Mouse (Mus musculus): ENCODE data around the gene Pabpc1l. TPM values are rescaled to one million over a fixed set of nuclear protein-coding genes. Genes with fewer than 3 reads are reported as not detected.

The Pabpc1l gene
- polyA plus RNA-seq, 1 experiment from 2014 or later, result 0.17 TPM

DNA sequence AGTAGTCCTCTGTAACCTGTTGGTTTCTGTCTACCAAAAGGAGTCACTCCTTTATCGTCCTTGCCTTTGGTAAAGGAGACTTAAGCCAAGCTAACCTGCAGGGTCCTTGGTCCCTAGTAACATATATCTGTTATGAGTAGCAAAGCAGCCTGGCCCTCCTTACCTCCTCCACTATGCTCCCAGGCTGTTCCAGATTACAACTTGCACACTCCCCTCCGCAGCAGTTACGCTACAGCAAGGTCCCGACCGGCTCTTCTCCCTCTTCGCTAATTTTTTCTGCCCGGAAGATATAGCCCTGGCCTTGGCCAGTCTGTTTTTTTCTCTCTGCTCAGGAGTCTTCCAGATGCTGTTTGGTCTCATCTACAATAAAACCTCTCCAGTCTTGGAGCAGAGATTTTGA is 47.9 kb downstream of the Pabpc1l start:
- no peak for ATAC-seq
- H3K9ac ChIP-seq, result no peak overlapping the region
- H3K4me1 ChIP-seq, result peaks cover 62% of the 10 kb centered on the region
- H3K36me3 ChIP-seq, result peaks cover 7% of the 10 kb centered on the region; the same call in 1 of the 2 replicates
- 74% methylated on average over 7 of the region's 7 CpGs for WGBS (ENCODE audit: insufficient replicate concordance)
- no peaks in the 10 kb centered on the region for H3K27me3 ChIP-seq (replicated peaks)
- H3K4me3 ChIP-seq, result no peak overlapping the region
- H3K4me2 ChIP-seq, result no peak overlapping the region
- no peak overlapping the region for H3K27ac ChIP-seq
- no peaks in the 10 kb centered on the region for H3K9me3 ChIP-seq (replicated peaks)

DNA sequence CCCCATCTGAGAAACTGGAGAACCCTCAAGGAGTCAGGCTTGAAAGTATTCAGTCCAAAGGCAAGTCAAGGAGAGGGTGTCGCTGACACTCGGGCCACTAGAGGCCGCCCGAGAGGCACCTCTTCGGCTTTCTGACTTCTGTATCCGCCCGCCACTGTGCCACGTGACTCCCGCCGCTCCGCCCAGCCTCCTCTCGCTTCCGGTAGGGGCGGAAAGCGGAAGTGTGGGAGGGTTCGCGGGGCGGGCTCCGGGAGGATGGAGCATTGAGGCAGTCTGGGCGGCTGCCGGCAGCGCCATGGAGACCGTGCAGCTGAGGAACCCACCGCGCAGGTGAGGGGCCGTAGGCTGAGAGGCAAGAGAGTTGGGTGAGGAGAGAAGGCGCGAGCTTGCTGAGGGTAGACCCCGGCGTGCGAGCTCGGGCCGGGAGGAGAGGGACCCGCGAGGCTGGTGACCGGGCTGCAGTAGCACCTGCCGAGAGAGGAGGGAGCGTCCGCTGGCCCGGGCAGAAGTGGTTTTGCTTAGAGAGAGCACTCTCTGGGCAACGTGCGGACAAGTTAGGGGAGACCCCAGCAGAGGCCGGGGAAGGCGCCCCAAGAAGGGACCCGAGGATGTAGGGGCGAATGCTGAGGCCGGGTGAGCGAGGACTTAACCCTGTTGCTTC is 48.8 kb downstream of the Pabpc1l start:
- Histone ChIP-seq H3K36me3 (0 out of 2 replicates have a peak, but pooled peaks cover 4% of the 10 kb centered on the region), H3K9ac (peak overlapping the region; percentile 85), H3K9me3 (replicated peaks) (no peaks in the 10 kb centered on the region), H3K27me3 (replicated peaks) (no peaks in the 10 kb centered on the region), H3K4me1 (peaks cover 59% of the 10 kb centered on the region), H3K27ac (peak overlapping the region; percentile 79), H3K4me2 (peak overlapping the region; percentile 86), H3K4me3 (peak overlapping the region; percentile 89)
- WGBS (ENCODE audit: insufficient replicate concordance), result under 1% methylated on average over 48 of the region's 48 CpGs
- ATAC-seq, result peak; percentile 83

DNA sequence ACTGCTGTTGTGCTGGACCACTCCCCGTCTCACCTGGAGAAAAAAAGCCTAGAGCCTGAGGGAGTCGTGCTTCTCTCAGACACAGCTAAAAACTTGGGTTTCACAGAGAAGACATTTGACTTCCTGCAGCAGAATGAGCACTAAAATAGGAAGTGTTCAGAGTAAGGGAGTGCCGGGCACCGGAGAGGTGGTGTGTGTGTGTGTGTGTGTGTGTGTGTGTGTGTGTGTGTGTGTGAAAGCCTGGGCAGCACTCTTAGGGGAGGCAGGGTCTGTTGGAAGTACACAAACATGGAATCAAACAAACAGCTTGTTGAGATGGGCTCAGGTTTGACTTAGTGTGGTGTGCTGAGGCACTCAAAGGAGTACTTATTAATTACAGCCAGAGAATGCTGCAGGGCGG is 49.8 kb downstream of the Pabpc1l start:
- ATAC-seq, result no peak
- Histone ChIP-seq H3K36me3 (peaks cover 11% of the 10 kb centered on the region), H3K4me2 (peak overlapping the region; percentile 86), H3K27ac (peak overlapping the region; percentile 79; the same call in 1 of the 2 replicates), H3K9me3 (replicated peaks) (no peaks in the 10 kb centered on the region), H3K27me3 (replicated peaks) (no peaks in the 10 kb centered on the region), H3K4me3 (peak overlapping the region; percentile 89), H3K9ac (peak overlapping the region; percentile 85), H3K4me1 (peaks cover 56% of the 10 kb centered on the region)
- WGBS (ENCODE audit: insufficient replicate concordance), result 20% methylated on average over 5 of the region's 5 CpGs

DNA sequence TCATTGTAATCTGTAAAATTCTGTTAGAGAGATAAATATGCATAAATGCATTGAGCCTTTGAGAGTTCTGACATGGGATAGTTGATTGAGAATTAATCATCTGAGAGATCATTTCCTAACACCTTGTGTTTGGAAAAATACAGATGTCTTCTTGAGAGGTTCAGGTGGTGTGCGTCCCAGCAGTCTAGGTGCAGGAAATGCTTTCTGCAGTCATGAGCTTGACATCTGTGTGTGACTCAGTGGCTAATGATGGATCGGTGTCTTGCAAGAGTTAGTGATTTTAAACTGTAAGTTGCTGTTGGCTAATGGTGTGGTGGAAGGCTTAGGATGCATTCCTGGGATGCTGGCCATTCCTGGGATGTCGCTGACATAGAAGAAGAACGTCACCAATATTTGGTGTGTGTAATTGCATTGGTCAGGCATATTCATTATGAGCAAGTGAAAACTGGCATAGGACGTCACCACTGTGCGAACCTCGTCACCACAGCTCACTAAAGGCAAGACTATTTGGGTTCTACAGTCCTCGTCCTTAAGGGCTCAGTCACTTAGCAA is 51.7 kb downstream of the Pabpc1l start:
- peaks cover 46% of the 10 kb centered on the region for H3K4me1 ChIP-seq
- no peak overlapping the region for H3K4me2 ChIP-seq
- no peak overlapping the region for H3K27ac ChIP-seq
- H3K9ac ChIP-seq, result no peak overlapping the region
- no peak for ATAC-seq
- H3K27me3 ChIP-seq (replicated peaks), result no peaks in the 10 kb centered on the region
- H3K9me3 ChIP-seq (replicated peaks), result no peaks in the 10 kb centered on the region
- no peak overlapping the region for H3K4me3 ChIP-seq
- peaks cover 30% of the 10 kb centered on the region for H3K36me3 ChIP-seq
- 77% methylated on average over 8 of the region's 8 CpGs for WGBS (ENCODE audit: insufficient replicate concordance)

DNA sequence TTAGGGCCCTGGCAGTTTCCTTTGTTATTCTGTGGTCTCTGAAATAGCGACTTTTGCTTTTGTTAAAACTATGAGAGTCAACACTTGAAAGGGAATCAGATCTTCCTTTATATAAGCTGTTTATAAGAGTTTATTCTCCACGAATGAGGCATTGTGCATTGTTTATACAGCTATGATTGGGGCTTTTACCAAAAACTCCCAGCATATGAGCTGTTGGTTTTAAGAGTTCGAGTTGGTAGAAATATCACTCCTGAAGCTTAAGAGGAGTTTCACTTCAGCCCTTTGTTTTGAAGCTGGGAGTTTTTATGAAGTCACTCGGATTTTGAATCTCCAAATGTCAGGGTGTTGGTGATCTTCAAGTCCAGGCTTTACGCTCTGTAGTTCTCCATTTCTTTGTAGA is 52.6 kb downstream of the Pabpc1l start:
- Histone ChIP-seq H3K27me3 (replicated peaks) (no peaks in the 10 kb centered on the region), H3K4me1 (peaks cover 42% of the 10 kb centered on the region), H3K27ac (no peak overlapping the region), H3K9ac (no peak overlapping the region), H3K4me3 (no peak overlapping the region), H3K36me3 (peaks cover 39% of the 10 kb centered on the region), H3K4me2 (no peak overlapping the region), H3K9me3 (replicated peaks) (no peaks in the 10 kb centered on the region)
- no peak for ATAC-seq
- WGBS (ENCODE audit: insufficient replicate concordance), result 64% methylated on average over 5 of the region's 5 CpGs

DNA sequence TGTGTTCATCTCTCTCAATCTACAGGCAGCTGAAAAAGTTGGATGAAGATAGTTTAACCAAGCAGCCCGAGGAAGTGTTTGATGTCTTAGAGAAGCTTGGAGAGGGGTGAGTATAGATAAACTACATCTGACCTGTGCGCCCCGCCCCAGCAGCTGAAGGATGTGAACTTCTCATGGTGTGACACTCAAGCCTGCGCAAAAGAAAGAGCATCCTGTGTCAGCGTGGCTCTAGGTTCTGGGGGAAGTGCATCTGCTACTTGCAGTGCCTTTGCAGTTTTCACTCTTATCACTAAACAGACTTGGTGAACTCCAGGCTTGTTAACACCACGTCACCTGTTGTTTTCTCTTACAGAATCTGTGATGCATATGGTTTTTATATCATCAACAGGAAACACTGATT is 54.2 kb downstream of the Pabpc1l start:
- H3K4me2 ChIP-seq, result no peak overlapping the region
- H3K27ac ChIP-seq, result no peak overlapping the region
- H3K4me1 ChIP-seq, result peaks cover 55% of the 10 kb centered on the region
- no peaks in the 10 kb centered on the region for H3K27me3 ChIP-seq (replicated peaks)
- H3K36me3 ChIP-seq, result peaks cover 55% of the 10 kb centered on the region
- 56% methylated on average over 6 of the region's 6 CpGs for WGBS (ENCODE audit: insufficient replicate concordance)
- ATAC-seq, result no peak
- H3K4me3 ChIP-seq, result no peak overlapping the region
- H3K9me3 ChIP-seq (replicated peaks), result no peaks in the 10 kb centered on the region
- H3K9ac ChIP-seq, result no peak overlapping the region

DNA sequence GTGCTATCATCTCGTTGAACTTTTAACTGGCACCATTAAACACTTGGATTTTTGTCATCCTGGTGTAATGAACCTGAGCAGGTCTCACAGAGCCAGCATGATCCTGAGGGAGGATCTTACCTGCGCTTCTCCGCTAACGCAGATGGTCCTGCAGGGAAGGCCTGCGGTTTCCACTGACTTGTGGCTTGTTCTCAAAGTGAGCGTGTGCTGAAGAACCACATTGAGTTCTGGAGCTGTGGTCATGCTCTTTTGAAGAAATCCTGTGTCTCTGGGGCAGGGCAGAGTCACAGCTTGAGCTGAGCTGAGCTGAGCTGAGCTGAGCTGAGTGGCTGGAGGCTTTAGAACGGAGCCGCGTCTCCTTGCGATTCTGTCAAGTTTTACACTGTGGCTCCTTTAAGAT is 56.3 kb downstream of the Pabpc1l start:
- Histone ChIP-seq H3K4me1 (peaks cover 36% of the 10 kb centered on the region), H3K4me3 (no peak overlapping the region), H3K4me2 (no peak overlapping the region), H3K9me3 (replicated peaks) (no peaks in the 10 kb centered on the region), H3K27ac (no peak overlapping the region), H3K9ac (no peak overlapping the region), H3K27me3 (replicated peaks) (no peaks in the 10 kb centered on the region), H3K36me3 (peaks cover 68% of the 10 kb centered on the region)
- WGBS (ENCODE audit: insufficient replicate concordance), result 90% methylated on average over 10 of the region's 10 CpGs
- no peak for ATAC-seq

DNA sequence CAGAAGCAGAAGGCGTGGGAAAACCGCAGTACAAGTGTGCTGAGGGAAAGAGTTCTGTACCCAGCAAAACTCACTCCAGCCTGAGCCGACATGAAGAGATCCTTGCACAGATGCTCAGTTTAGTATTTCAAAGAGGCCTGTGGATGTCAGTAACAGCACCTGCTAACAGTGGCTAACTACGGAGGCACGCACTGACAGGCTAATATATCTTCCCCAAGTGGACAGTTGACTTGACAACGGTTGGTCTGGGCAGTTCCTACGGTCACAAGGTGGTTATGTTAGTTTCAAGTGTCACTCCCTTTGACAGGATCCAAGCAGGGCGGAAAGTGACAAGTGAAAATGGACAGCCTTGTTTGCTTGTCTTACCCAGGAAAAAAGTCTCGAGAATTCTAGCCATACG is 56.9 kb downstream of the Pabpc1l start:
- Histone ChIP-seq H3K4me3 (no peak overlapping the region), H3K9me3 (replicated peaks) (no peaks in the 10 kb centered on the region), H3K27ac (0 out of 2 replicates have a peak overlapping the region, but pooled peaks have one; percentile 11), H3K4me1 (peaks cover 31% of the 10 kb centered on the region), H3K36me3 (peaks cover 70% of the 10 kb centered on the region), H3K4me2 (no peak overlapping the region), H3K9ac (no peak overlapping the region), H3K27me3 (replicated peaks) (no peaks in the 10 kb centered on the region)
- 73% methylated on average over 10 of the region's 10 CpGs for WGBS (ENCODE audit: insufficient replicate concordance)
- ATAC-seq, result no peak

DNA sequence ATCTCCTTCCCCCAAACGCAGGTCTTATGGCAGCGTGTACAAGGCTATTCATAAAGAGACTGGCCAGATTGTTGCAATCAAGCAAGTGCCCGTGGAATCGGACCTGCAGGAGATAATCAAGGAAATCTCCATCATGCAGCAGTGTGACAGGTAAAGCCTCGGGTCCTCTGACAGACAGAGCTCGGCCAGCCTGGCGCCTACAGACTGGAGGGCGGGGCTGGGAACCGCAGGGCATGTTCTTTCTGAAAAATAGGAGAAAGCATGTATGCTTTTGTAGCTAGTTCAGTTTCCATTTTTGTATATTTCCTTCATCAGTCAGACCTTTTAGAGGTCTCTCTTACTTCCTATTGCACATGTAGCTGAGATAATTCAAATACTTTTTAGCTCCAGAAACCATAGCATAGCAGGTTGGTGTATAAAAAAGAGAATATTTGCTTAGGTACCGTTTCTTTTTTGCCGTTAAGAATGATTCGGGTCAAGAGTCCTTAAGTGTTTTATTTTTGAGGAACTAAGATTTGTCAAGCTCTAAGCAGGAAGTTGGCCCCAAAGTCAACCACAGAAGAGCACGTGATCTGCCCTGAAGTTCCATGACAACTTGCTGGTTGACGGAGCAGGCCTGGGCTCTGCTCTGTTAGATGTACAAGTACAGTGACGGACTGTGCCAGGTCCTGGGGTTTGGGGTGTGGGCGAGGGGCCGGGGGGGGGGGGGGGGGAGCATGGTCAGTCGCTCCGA is 58.5 kb downstream of the Pabpc1l start:
- H3K9ac ChIP-seq, result no peak overlapping the region
- no peaks in the 10 kb centered on the region for H3K9me3 ChIP-seq (replicated peaks)
- H3K27ac ChIP-seq, result peak overlapping the region; percentile 56; the same call in 1 of the 2 replicates
- H3K4me3 ChIP-seq, result no peak overlapping the region
- 35% methylated on average over 19 of the region's 19 CpGs for whole genome bisulfite sequencing (ENCODE audit: insufficient replicate concordance)
- no peaks in the 10 kb centered on the region for H3K27me3 ChIP-seq (replicated peaks)
- peaks cover 27% of the 10 kb centered on the region for H3K4me1 ChIP-seq
- H3K4me2 ChIP-seq, result peak overlapping the region; percentile 24
- ATAC-seq, result peak; percentile 59; the same call in 1 of the 2 replicates
- peaks cover 85% of the 10 kb centered on the region for H3K36me3 ChIP-seq

DNA sequence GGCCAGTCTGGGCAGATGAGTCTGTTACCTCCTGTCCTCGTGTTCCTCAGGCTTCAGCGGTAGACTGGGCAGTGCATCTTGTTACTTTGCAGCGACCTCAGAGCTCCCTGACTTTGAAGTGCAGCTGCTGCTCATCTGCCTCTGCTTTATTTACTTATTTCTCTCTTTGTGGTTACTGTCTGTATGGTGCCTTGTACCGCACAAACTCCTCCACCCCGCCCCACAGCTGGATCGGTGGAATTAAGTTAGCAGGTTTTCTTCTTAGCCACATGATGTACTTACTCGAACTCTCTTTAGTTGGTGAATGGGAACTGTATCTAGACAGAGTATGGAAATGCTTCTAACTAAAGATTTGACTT is 59.1 kb downstream of the Pabpc1l start:
- peak overlapping the region; percentile 24 for H3K4me2 ChIP-seq
- H3K4me3 ChIP-seq, result no peak overlapping the region
- peaks cover 91% of the 10 kb centered on the region for H3K36me3 ChIP-seq
- no peaks in the 10 kb centered on the region for H3K9me3 ChIP-seq (replicated peaks)
- peak overlapping the region; percentile 54; the same call in 1 of the 2 replicates for H3K27ac ChIP-seq
- ATAC-seq, result no peak
- H3K9ac ChIP-seq, result no peak overlapping the region
- no peaks in the 10 kb centered on the region for H3K27me3 ChIP-seq (replicated peaks)
- peaks cover 21% of the 10 kb centered on the region for H3K4me1 ChIP-seq
- 51% methylated on average over 7 of the region's 7 CpGs for WGBS (ENCODE audit: insufficient replicate concordance)

DNA sequence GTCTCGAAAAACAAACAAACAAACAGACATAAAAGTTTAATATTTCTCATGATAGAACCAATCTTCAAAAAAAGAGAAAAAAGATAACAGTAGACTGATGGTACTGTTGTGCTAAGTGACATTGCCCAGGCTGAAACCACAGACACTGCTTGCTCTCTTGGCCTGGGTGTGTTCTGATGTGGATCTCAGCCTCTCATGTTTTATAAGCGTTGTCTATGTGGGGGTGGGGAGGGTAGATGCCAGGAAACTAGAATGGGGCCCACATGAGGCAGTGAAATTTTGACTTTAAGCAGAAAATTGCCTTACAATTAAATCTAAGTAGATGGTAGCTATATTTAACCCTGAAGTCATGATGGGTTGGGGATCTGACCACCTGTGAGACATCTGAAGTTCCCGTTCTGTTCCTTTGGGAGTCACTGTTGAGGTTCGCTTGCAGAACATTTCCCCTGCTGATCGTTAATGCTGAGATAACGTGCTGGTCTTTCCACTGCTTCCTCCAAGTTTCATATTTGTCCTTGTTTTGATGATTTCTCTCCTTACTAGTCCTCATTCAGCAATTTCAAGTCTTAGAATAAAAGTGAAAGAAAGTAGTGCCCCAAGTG is 62.3 kb downstream of the Pabpc1l start:
- Histone ChIP-seq H3K36me3 (peaks cover 86% of the 10 kb centered on the region), H3K4me1 (peaks cover 17% of the 10 kb centered on the region), H3K27ac (no peak overlapping the region), H3K9me3 (replicated peaks) (no peaks in the 10 kb centered on the region), H3K9ac (no peak overlapping the region), H3K4me3 (no peak overlapping the region), H3K4me2 (no peak overlapping the region), H3K27me3 (replicated peaks) (no peaks in the 10 kb centered on the region)
- WGBS (ENCODE audit: insufficient replicate concordance), result 56% methylated on average over 6 of the region's 6 CpGs
- ATAC-seq, result no peak

DNA sequence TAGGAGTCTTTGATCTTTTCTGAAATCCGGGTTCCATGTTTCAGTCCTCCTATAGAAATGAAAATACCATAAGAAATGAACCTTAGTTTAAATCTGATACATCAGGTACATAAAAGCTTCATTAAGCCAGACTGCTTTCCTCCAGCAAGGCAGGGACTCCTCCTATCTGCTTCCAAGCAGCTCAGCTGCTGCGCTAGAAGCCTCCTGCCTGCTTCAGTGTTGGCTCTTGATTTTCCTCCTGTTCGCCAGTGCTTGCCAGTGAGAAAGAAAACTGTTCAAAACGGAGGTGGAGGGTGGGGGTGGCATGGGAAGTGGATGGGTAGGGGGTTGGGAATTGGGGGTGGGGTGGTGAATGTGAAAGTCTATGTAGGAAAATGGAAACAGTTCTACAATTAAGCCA is 64.3 kb downstream of the Pabpc1l start:
- no peak for ATAC-seq
- WGBS (ENCODE audit: insufficient replicate concordance), result 81% methylated on average over 4 of the region's 4 CpGs
- Histone ChIP-seq H3K9ac (no peak overlapping the region), H3K36me3 (peaks cover 70% of the 10 kb centered on the region), H3K4me2 (no peak overlapping the region), H3K27ac (no peak overlapping the region), H3K27me3 (replicated peaks) (no peaks in the 10 kb centered on the region), H3K4me3 (no peak overlapping the region), H3K4me1 (0 out of 2 replicates have a peak, but pooled peaks cover 2% of the 10 kb centered on the region), H3K9me3 (replicated peaks) (no peaks in the 10 kb centered on the region)
